Mouse (Mus musculus) R1 (cell line): ENCODE measurements around the gene Faiml.

Experiments used
- DNase-seq: peaks from one replicate; pipeline ENCODE4 v3.0.0-alpha.2; 2018; ENCODE audit warnings: low read depth, low spot score

Gene Faiml

DNA sequence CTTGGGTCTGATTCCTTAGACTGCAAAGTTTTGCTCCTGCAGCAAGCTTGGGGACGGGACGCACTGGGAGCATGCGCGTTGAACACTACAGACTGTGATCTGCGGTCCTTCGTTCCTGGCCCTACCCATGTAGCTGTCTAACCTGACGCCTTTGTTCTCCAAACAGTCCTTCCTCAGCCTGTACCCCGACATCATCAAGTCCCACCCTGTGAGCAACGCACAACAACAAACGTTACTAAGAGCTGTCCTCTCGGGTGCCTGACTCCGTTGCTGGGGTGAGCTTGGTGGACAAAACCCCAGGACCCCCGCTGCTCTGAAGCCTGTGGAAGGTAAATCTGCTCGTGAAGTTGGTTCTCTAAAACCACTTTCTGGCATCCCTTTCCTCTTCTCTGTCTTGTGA, at the start of gene Faiml:
Gene Faiml, minus strand, starts transcription at position 101 of the 400 bp plus-strand sequence.
- DNase-seq = peak; percentile 47

DNA sequence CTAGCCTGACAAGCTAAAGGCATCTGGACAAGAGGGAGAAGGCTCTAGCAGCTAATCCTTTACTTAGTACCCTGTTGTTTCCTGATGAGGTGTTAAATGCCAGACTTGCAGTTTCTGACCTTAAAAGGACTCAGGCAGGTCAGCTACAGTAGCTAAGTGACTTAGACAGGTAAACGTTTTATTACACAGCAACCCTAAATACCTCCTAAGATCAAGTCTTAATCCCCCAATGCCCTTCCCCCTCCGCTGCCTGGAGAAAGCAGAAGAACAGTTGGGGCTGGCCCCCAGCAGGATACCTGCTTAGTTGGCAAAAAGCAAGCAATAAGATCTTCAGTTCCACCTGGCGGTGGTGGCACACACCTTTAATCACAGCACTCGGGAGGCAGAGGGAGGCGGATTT, 21.9 kb upstream of the Faiml start:
- DNase-seq = peak; percentile 75

DNA sequence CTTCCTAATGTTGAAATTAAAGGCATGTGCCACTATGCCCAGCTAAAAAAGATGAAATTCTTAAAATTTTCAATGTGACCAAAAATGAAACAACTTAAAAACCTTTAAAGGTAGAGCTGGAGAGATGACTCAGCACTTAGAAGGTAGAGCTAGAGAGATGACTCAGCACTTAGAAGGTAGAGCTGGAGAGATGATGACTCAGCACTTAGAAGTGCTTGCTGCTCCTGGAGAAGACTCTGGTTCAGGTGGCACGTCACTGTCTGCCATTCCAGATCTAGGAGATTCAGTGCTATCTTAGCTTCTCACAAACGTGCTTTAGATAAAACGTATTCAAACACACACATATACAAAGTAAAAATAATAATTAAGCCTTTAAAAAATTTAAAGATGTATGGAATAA, 19.8 kb upstream of the Faiml start:
- peak; percentile 90 for DNase-seq

DNA sequence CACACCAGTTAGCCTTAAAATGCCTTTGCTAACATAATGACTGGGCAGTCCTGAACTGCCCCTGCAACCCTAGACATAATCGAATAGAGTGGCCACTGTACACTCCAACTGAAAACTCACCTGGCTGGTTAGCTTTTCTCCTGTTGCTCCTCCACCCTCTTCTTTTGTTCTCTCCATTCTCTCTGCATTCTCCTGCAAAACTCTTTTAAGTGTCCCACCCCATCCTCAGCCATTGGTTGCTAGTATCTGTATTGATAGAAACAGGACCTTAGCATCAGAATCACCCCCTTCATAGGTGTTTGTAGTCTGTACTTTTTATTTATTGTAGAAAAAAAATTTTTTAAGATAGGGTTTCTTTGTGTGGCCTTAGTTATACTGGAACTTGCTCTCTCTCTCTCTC, 19.2 kb upstream of the Faiml start:
- DNase-seq = peak; percentile 85

DNA sequence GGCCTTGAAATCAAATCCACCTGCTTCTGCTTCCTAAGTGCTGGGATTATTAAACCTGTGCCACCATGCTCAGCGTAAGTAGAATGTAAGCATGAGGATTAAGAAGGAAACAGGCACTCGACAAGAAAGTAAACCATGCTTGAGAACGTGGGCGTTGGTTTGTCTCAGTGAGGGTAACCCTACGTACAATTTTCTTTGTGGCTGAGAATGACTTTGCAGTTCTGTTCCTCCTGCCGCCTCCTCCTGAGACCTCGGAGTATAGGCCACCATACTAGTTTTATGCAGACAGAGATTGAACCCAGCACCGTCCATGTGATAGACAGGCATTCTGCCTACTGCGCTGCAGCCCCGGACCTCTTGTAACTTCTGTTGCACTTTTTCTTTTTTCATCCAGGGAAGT, 16.8 kb upstream of the Faiml start:
- DNase-seq = peak; percentile 59

DNA sequence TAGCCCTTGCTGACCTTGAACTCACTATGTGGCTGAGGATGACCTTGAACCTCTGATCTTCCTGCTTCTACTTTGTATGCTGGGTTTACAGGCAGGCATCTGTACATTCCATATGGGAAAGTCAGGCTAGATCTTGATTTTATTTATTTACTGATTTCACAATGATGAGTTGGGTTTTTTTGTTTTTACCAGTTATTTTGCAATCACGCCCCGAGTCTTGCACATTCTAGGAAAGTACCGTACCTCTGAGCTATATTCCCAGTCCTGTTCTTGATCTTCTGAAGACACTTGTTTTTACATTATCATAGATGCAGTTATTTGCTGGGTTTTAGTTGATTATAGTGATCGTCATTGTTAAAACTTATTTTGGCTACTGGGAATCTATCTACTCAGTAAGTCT, 11.9 kb upstream of the Faiml start:
- DNase-seq = peak; percentile 57

DNA sequence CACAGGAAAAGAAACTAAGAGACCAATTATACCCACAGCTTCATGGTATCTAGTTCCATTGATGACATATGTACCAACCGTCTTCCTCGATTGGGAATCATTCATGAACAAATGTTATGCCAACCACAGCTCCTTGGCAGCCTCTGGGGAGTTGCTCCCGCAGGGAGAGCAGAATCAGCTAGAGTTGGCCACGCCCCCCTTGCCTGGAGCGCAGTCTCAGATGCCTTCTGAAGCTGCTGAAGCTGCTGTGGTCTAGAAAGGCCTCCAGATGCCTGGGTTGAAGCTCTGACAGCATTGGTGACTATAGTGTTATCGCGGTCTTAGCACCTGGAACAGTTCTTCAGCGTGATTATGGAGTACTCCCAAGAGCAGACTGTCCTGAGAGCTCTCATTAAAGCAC, 11.3 kb upstream of the Faiml start:
- DNase-seq = peak; percentile 79

DNA sequence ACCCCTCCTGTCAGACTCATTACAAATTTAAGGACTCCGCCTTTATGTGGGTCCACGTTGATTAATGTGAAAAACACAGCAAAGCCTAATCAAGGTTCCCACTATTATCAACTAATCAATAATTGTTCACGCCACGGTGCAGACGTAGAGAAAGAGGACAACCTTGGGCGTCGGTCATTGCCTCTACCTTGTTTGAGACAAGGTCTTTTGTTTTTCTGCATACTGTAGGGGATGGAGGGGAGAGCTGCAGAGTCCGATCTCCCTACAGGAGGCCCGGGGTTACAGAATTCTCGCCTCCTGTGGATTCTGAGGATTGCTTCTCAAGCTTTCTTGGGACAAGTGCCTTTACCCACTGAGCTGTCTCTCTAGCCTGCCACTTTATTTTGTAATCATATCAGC, 6.9 kb upstream of the Faiml start:
- peak; percentile 55 for DNase-seq

DNA sequence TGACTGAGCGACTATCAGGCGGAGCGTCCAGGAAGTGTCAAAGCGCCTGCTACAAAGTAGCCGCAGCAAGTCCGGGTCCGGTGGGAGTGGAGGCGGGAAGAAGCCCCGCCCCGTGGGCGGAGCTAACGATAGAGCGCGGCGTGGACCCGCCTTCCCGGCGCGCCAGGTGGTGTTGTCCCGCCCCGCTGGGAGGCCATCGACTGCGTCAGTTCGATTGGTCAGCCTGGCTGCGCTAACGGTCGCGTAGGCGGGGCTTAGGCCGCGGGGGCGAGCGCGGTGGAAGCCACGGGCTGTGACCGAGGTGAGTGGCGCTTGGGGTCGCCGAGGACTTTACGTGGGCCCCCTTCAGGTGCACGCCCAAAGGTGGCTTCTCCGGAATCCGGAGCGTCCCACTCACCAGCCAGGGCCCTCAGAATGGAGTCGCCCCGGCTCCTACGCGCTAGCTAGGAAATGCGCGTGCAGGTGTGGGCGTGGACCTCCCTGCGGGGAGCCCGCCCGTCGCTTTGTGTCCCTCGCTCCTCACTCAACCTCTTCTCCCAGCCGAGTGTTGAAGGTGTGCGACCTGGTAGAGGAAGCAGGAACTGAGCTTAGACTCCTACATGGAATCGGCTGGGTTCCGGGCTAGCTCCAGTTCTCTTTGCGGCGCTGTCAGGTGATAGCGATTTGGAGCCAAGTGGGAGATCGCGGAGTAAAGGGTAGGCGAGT, 6.3 kb upstream of the Faiml start, which contains the start of gene Cep70:
Gene Cep70, plus strand, starts transcription at position 178 of the 705 bp plus-strand sequence.
- DNase-seq = peak; percentile 95

DNA sequence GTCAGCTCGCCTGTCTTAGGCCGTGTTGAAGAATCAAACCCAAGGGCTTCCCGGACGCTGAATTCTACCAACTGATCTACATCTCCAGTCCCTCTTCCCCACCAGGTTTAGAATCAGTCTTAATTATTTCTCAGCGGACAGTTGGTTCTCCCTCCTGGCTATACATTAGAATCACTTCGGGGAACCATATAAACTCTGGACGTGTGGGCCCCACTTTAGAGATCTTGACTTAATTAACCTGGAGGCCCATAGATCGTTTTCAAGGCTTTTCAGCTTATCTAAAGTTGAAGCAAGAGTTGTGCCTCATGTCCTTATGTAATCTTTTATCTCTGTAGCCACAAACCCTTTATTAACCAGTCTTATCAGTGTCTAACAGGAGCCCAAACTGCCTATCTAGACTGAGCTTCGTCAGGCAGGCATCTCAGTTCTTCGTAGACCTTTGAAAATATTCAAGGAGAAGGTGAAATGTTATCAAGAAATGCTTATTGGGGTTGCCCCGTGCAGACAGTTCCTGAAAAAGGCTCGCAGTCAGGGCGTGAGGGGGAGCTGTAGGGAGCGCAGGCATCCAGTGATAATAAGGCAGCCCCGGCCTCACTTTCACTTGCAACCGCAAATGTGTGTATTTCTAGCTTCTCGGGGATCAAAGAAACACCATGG, 5.6 kb upstream of the Faiml start:
- no peak for DNase-seq

DNA sequence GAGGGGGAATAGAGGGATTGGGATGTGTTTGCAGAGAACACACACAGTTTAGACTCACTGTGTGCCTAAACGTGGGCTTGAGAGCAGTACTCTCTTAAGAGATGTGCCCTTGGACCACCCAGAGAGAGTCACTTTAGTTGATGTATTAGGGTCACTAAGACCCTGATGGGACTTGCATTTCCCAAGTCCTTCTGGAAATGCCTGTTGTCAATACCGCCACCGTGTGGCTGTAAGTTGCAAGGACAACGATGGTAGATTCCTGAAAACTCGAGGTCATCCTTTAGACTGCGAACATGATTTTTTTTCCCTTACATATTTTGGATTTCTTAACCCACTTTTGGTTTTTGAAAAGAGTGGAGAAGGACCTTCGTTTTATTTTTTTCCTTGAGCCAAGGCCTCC, 5.0 kb upstream of the Faiml start:
- DNase-seq = peak; percentile 84

DNA sequence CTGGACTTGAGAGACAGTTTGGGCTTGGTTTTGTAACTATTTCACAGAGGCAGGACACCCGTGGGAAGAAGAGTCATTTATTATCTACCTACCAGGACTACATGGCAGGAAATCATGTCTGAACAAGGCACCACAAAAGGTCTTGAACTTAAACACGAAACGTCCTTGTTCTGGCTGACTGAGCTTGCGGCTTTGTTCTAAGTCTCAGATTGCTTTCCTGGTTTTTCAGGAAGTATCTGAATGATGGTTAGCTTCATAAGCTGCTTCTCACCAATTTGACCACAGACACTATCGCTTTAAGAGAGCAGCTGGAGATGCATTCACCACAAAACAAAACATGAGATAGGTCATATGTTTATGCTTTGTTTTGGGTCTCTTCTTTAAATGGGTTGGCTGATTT, 3.5 kb upstream of the Faiml start:
- no peak for DNase-seq

DNA sequence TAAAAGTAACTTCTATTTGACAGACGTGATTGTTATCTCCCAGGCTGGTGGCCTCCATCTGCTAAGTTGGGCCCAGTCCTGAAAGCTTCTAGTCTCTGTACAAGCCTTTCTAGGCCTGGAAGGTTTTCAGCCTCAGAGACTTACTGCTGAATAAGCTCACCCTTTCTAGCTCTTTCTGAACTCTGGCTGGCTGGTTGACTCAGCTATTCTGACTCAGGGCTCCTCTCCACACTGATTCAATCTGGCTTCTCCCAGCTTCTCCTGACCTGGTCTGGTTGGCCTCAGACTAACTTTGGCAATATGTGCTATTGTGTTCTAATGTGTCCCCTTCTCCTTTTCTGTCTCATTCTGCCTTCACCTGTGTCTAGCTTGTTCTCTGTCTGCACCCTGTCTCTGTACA, 2.2 kb upstream of the Faiml start:
- DNase-seq = no peak

DNA sequence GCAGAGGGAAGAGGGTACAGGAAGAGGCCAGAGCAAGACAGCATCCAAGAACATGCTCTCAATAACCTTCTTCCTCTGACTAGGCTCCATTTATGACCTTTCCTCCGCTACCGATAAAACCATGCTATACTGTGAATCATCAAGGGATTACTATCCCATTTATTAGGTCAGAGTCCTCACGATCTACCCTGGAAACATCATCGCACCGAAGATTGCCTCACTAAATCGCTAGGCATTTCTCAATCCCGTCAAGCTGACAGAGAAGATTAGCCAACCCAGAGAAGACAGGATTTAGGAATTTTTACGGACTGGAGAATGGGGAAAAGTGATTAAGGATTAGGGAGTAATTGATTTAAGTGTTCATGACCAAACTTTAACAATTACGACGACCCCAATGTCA, 1.2 kb upstream of the Faiml start:
- DNase-seq = no peak

DNA sequence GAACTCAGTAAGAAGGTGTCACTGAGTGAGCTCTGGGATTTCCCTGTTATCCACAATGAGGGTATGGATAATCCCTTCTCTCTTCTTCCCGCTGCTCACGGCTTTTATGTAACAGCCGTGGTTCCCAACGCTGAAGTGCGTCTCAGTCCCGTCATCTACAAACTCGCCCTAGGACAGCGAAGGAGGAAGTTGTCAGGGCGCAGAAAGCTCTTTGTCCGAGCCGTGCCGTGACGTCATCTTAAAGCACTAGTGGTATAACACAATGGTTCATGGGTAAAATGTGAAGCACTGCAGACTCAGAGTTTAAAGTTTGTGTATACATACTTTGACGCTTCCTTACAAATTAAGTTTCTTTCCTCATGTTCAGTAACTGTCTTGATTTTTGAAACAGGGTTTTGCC, 7.6 kb downstream of the Faiml start:
- DNase-seq = peak; percentile 32

DNA sequence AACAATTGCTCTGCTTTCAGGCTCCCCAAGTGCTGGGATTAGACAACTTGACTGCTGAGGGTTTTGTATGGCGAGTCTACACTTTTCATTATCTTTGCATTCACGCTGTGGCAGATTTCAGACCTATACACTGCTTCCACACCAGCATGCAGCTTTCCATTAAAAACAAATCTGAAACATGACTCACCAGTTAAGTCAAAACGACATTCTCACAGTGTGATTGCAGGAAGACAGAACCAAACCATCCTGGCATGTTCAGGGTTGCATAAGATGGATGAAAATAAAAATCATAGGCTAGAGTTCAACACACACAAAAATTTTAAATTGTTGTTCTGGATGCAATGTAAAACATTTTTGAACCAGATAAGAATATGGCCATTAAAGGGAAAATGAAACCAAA, 12.5 kb downstream of the Faiml start:
- DNase-seq = no peak

DNA sequence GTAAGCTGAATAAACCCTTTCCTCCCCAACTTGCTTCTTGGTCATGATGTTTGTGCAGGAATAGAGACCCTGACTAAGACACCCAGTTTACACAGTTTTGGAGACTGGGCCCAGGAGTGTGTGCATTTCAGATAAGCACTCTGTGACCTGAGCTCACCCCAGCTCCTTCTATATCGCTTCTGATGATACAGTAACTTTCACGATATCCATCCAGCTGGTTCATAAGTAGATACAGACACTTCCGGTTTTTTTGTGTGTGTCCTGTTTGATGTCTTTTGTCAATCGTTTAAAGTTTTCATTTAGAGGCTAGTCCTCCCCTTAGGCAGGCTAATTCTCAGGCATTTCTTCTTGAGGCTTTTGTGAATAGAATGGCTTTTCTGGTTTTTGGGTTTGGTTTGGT, 15.4 kb downstream of the Faiml start:
- DNase-seq = no peak

DNA sequence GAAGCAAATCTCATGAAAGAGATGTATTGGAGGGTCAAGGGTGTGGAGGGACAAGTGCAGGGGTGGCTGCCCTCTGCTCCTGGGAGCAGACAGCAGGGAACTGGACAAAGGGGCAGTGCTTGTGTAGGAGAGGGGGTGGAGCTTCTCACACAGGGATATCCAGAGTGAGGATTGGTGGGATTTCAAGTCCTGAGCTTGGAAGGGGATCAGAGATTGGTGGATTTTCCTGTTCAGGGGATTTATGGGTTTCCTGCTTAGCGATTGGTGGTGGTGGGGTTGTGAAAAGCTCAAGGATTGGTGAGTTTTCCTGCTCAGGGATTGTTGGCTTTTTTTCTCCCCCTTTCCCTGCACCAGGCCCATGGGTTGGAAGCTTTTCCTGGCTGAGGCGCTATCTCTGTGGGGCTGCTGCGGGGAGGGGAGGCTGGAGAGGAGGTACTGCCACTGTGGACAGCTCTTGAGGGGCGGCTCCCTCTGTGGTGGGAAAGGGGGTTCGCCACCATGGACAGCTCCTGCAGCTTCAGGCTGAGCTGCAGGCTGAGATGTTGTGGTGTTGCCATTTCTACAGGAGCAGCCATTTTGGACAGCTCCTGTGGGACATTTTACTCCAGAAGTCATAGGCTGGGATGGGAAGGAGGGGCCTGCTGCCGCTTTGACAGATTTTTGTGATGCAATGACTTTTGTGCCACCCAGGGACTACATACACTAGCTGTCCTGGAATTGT, 18.9 kb downstream of the Faiml start:
- peak; percentile 94 for DNase-seq

DNA sequence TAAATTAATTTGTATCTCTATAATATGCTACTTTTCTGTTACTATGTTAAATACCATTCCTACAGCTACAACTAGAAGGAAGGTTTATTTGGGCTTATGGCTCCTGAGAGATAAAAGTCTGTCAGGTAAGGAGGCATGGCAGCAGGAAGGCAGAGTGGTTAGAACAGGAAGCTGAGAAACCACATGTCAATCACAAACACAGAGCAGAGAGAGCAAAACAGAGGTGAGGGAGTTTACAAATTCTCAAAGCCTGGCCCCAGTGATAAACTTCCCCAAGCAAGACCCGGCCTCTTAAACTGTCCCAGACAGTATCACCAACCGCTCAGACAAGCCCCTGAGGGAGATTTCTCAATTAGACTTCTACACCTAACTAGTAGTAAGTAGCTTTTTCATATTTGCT, 20.9 kb downstream of the Faiml start:
- no peak for DNase-seq

DNA sequence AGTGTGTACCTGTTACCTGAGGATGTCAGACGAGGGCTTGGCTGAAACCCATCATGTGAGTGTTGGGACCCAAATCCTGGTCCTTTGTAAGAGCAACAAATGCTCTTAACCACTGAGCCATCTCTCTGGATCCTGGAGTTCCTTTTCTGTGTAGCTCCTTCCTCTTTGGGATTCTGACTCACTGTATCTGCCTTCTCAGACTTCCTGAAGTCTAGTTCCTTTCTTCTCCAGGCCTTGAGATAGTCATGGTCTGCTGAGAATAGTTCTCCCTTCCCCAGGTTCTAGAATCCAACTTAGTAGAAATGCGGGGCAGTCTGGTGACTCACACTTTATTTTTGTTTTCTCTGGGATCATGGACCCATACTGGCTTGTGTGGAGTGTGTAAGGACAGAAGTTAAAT, 24.4 kb downstream of the Faiml start:
- no peak for DNase-seq

DNA sequence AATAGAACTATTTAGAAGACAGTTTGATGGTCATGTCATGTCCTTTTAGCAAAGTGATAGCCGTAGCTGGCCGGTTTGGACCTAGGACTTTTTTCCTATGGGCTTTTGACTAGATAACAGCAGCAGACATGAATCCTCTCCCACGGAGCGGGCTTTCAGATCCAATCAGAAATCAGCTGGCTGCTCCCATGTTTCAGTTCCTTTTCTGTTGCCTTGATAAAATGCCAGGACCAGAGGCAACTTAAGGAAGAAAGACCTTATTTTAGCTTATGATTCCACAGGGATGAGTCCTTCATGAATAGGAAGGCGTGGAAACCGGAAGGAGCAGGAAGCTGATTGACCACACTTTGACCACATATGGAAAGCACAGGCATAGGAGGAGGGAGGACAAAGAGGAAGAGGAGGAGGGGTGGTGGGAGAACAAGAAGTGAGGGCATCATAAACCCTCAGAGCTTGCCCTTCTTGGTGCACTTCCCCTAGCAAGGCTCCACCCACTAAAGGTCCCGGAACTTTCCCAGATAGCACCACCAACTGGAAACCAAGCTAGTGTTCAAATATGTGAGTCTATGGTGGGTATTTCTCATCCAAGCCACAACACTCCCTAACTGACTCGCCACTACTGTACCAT, 53.9 kb downstream of the Faiml start:
- DNase-seq = no peak

DNA sequence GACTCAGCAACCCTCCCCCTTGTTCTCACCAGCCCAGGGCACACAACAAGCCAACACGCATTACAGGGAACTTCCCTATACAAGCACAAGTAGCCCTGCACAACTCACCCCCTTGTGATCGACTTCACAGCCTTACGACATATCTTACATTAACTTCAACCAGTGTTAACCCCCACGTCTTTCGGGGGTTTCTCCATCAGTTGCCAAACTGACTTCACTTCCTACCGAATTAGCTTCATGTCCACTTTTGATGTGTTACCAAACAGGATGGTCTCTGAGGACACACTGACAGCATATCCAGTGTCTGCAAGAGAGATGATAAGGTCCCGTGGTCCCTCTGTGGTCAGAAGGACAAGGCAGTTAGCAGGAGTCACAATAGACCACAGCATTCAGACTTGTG, 54.9 kb downstream of the Faiml start:
- no peak for DNase-seq
